Mouse (Mus musculus): ENCODE data around the gene Pgap2. TPM values are rescaled to one million over a fixed set of nuclear protein-coding genes. Genes with fewer than 3 reads are reported as not detected.
A peak's percentile ranks its signal among the peaks of the same experiment; 100 is the strongest.

The Pgap2 gene
- 10 to 100 TPM; 42.7 to 42.8 TPM for total RNA-seq (2021)
- long read RNA-seq, experiment 1, transcript Pgap2-204 (7 exons, 2,141 nt), result major isoform, 6 of 60 reads
- long read RNA-seq, experiment 1, transcript Pgap2-225 (7 exons, 2,034 nt), result major isoform, 6 of 60 reads
- long read RNA-seq, experiment 1, partial matches to known transcripts, result 3 of 60 reads
- long read RNA-seq, experiment 1, other reads (novel, unspliced or antisense), result 42 of 60 reads
- long read RNA-seq, experiment 2, transcript Pgap2-225 (7 exons, 2,034 nt), result minor isoform, 5 of 55 reads
- long read RNA-seq, experiment 2, transcript Pgap2-204 (7 exons, 2,141 nt), result major isoform, 8 of 55 reads
- long read RNA-seq, experiment 2, transcript Pgap2-201 (7 exons, 1,201 nt), result minor isoform, 5 of 55 reads
- long read RNA-seq, experiment 2, partial matches to known transcripts, result 16 of 55 reads
- long read RNA-seq, experiment 2, other reads (novel, unspliced or antisense), result 20 of 55 reads

DNA sequence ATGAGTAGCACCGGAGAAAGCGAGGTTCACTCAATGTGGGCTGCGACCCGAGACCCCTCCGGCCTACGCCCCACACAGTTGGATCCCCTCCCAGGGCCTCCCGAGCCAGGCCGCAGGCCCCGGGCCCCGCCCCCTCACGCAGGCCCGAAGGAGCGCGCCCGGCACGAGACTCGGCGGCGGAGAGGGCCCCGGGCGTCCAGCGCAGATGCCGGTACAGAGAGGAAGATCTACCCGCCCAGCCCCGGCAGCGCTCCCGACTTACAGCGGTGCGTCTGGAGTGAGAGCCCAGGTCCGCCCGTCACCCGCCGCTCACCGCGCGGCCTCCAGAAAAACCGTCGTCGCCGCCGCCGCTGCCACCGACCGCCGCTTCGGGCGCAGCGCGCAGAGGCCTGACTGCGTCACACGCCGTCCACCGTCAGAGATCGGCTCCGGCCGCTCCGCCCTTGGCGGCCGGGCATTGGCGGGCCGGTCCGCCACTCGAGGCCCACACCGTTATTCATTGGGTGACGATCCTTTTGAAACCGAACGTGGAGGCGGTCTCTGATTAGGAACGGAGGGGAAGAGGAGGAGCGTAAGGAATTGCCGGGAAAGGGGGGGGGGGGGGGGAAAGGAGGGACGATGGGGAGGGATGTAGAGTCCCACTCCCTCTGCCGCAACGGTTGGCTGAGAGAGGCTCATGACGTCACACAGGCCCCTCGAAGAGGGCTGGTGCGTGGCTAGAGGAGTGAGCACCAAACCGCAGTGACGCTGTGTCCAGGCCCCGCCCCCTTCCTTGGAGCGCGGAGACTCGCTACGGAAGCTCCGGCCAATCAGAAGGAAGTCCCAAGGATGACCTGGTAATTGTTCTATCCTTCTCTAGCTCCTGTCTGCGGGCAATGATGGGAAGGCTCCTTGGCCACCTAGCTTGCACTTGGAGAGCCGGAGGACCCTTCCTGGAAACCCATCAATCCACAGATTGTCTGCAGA lies at the start of gene Pgap2, which contains the start of gene Nup98:
Gene Pgap2 (plus strand): TSS at position 453 of the 966 bp plus-strand sequence.
Gene Nup98 (minus strand): TSS at position 421 of the 966 bp plus-strand sequence.
- DNase-seq (ENCODE audit: low spot score in 2 of 2), result peak; percentile 95 to 99

DNA sequence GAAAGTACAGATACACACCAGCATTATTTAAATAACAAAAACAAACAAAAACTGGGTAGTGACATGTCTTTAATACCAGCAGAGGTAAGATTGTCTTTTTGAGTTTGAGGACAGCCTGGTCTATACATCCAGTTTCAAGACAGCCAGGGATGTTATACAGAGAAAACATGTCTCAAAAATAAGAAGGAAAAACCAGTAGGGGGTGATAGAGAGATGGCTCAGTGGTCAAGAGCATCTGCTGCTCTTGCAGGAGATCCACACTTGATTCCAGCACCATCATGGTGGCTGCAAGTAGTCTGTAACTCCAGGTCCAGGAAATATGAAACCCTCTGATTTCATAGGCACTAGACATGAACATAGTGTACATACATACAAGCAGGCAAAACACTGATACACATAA lies 39.7 kb upstream of the Pgap2 start:
- no peak for DNase-seq (ENCODE audit: low spot score in 2 of 2)

DNA sequence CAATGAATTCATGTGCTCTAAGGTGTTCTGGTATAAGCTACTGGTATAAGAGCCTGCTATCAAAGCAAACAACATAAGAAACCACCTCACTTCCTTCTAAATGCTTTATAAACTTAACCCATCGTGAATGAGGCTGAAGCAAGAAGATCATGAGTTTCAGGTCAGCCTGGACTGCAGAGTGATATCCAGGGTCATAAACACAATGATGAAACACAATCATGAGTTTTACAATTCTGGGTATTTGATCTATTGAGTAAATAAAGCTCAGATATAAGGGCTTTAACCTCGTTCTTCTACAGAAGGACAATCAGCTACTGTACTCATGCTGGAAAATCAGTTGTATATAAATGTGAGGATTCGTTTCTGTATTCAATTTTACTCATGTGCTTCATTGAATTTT lies 26.2 kb upstream of the Pgap2 start:
- DNase-seq (ENCODE audit: low spot score in 2 of 2), result no peak

DNA sequence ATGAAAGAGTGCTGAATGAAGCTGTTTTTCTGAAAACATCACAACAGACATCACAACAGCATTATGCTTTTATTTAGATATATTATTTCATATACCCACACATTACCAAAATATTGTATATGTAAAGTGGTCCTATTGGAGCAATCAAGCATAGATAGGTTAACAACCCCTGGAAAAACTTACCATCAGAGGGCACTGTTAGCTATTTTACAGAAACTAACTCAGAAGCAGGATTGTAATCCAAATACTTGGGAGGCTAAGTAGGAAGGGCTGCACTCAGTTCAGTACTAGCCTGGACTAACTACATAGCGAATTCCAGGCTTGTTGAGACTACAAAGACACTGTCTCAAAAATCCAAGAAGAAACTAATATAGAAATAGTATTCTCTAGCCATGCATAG lies 17.7 kb upstream of the Pgap2 start:
- no peak for DNase-seq (ENCODE audit: low spot score in 2 of 2)

DNA sequence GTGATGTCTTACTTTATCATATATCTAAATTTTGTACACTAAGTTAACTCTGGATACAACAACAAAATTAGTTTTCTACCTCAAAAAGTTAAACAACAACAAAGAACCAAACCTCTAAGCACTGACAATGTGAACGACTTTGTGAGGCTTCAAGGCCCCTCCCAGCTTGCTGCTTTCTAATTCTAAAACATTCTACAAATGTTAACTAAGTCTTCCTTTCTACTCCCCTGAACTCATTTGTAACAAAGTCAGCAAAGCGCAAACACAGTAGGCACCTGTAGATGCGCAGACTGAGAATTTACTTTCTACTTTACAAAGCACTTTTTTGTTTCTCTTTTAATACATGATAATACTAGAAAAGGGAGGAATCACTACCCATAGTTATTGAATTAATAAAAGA lies 9.4 kb upstream of the Pgap2 start:
- DNase-seq (ENCODE audit: low spot score in 2 of 2), result no peak

DNA sequence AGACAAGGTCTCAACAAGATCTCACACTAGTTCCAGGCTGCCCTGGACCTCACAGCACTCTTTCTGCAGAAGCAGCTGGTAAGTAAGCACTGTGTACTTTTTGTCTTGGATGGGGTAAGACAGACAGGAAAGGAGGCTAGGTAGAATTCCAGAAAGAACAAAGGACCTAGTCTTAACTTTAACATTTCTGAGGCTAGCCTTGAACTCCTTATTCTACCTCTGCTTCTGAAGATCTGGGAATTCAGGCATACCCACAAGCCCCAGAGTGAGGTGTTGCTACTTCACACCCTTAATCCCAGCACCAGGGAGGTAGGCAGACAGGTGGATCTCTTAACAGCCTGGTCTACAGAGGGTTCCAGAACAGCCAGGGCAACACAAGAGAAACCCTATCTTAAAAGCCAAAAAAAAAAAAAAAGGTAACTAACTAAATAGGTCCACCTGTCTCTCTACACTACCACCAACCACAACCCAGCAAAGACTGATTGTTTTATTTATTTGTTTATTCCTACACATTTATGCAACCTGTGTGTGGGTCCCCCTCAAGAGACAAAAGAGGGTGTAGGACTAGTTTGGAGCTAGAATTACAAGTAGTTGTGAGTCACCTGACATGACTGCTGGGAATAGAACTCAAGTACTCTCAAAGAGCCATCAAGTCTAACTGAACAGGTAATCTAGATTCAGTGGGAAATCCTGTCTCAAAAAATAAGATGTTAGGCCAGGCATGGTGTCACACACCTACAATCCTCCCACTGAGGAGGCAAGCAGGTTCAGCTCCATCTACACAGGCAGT lies 8.8 kb upstream of the Pgap2 start:
- no peak for DNase-seq (ENCODE audit: low spot score in 2 of 2)

DNA sequence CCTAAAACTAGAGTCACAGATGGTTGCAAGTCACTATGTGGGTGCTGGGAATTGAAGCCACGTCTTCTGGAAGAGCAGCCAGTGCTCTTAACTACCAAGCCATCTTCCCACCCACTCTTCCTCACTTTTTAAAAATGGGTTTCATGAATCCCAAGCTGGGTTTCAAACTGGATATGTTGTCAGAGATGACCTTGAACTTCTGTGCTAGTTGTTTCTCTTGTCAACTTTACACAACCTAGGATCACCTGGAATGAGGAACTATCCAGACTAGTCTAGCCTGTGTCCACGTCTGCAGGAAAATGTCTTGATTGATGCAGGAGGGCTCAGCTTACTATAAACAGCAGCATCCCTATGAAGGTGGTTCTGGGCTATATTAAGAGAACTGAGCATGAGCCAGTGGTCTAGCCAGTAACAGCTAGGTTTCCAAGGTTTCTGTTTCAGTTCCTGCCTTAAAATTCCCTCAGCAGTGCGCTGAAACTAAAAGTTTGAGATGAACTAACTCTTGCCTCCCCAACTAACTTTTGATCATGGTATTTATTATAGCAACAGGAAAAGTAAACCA lies 5.6 kb upstream of the Pgap2 start:
- DNase-seq (ENCODE audit: low spot score in 2 of 2), result no peak

DNA sequence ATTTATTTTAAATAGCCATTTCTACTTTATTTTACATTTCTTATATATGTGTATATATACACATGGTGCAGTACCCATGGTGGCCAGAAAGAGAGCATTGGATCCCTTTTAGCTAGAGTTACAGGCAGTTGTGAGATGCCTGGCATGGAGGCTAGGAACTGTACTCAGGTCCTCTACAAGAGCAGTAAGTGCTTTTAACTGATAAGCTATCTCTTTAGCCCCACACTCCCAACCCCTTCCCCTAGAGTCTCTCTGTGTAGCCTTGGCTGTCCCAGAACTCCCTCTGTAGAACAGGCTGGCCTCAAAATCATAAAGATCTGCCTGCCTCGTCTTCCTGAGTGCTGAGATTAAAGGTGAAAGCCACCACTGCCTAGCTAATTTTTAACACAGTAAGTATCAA lies 4.4 kb upstream of the Pgap2 start:
- DNase-seq (ENCODE audit: low spot score in 2 of 2), result no peak

DNA sequence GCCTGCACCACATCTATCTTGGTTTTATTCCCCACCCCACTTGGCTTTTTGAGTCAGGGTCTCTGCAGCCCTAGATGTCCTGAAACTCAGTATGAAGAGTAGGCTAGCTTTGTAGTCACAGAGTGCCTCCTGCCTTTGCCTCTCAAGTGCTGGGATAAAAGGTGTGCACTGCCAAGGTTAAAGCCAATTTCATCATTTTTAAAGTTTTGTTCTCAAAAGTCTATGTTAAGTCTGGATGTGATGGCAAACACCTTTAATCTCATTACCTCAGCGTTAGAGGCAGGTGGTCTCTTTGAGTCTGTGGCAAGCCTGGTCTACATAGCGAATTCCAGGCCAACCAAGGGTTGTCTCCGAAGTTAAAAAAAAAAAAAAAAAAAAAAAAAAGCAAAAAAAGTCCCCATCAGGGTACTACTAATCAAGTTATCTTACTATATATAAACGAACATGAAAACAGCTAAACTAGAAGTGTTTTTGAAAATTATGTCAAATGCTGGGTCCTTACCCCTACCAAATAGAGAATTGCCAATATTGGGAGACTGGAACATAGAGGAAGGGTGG lies 1.1 kb upstream of the Pgap2 start:
- no peak for DNase-seq (ENCODE audit: low spot score in 2 of 2)

DNA sequence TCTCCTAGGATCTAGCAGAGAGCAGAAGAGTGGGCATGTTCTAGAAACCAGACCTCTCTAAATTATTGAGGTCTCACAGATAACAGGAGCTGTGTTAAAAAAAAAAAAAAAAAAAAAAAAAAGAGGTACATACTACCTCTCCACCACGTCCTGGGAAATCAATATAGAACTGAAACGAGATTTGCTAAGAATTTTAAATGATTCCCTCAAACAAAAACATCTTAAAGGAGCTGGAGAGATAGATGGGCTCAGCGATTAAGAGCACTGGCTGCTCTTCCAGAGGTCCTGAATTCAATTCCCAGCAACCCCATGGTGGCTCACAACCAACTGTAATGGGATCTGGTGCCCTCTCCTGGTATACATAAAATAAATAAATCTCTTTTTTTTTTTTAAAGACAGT lies 1.1 kb downstream of the Pgap2 start:
- no peak for DNase-seq (ENCODE audit: low spot score in 2 of 2)

DNA sequence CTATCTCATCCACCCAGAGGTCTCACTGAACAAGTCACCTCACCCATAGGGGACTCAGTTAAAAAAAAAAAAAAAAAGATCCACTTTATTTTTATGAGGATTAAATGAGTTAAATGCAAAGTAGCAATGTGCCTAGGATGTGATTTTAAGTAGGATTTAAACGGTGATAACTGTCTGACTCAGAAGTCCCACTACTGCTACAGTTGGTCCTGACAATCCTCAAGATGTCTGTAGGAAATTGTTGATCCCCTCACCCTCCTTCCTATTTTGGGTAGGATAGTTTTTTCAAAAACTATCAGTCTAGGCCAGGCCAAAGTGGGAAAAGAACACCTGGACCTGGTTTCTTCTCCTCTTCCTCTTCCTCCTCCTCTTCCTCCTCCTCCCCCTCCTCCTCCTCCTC lies 11.9 kb downstream of the Pgap2 start:
- no peak for DNase-seq (ENCODE audit: low spot score in 2 of 2)

DNA sequence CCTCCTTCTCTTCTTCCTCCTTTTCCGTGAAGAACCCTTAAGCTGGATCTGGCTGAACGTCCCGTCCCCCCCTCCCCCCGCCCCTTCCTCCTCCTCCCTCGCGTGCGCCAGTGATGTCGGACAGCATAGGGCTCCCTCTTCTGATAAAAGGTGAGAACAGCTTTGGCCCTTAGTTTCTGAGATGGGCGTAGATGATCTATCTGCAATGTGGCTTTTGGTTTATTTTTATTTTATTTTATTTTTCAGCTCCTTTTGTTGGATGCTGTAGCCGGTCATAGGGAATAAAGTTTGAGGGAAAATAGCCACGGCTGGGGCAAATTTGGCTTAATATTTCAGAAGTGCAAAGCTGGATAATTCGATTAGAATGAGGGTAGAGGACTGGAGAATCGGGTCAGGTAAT lies 12.3 kb downstream of the Pgap2 start:
- no peak for DNase-seq (ENCODE audit: low spot score in 2 of 2)

DNA sequence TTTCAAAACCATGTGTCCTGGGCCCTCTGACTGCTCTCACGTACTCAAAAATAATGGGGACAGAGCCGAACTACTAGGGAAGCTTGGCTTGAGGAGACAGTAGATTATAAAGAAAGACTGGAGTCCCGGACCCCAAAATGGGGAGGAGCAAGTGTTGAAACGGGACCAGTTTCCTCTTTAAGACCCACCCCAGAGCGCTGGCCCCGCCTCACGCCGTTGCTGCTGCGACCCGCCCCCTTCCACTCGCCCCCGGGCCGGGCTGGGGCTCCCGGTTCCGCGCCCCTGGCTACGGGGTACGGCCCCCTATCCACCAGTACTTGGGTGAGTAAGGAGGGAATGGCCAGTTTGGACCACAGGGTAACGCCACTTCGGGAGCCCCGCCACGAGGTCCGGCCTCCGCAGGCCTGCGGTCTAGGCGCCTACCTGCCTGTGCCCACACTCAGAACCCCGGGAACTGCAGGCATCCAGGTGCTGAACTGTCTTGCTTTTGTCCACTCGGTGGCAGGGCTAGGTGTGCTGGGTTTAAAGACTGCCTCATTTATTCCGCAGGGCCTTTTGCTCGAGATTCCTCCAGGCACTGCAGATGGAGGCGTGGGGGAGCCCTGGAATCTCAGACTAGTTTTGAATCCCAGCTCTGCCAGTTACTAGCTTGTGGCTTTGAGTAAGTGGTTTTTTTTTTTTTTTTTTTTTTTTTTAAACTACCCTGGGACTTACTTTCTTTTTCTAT lies 13.0 kb downstream of the Pgap2 start:
- peak; percentile 59 to 72 for DNase-seq (ENCODE audit: low spot score in 2 of 2)

DNA sequence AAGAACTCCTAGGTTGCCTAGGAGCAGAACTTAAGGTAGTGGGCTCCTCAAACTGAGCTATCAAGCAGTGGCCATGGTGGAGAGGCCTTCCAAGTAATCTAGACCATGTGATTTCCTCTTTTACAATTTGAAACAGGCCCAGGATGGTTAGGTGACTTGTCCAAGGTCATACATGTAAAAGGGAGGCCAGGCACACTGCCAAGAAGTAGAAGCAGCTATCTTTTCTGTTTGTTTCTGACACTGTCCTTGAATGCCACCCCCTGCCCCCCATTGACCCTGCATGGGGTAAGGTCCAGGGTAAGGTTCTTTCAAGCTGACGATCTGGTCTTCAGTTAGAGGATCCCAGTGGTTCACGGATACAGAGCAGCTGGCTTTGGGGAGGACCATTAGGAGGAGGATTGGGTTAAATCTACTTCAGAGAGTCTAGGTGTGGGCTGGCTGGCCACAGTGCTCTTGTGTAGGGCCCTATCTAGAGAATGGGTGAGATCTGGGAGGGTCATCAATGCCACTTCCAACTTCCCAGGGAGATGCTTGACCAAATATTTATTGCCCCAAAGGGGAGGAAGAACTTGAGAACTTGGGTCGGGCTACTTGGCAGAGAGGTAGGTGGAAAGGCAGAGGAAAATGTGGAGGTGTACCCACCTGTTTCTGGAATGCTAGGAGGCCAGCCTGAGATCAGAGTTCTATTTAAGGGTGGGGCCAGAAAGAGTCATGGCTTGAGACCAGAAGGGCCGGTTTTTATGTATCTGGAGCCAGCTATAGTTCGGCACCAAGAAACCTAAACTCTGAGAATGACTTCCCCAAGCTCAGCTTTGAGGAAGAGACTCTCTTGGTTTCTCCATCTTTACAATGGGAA lies 14.1 kb downstream of the Pgap2 start:
- DNase-seq (ENCODE audit: low spot score in 2 of 2), result no peak

DNA sequence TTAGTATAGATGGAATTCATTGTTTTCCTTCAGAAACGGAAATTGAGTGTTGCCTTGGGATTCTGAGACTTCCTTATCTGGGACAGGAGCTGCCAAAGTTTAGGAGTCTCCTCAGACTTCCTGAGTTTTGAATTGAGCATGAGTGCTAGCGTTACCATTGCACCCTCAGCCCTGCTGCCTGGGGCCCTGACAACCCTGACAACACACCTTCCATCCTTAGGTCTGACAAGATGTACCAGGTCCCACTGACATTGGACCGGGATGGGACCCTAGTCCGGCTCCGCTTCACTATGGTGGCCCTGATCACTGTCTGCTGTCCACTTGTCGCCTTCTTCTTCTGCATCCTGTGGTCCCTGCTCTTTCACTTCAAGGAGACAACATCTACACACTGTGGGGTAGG lies 16.0 kb downstream of the Pgap2 start:
- no peak for DNase-seq (ENCODE audit: low spot score in 2 of 2)

DNA sequence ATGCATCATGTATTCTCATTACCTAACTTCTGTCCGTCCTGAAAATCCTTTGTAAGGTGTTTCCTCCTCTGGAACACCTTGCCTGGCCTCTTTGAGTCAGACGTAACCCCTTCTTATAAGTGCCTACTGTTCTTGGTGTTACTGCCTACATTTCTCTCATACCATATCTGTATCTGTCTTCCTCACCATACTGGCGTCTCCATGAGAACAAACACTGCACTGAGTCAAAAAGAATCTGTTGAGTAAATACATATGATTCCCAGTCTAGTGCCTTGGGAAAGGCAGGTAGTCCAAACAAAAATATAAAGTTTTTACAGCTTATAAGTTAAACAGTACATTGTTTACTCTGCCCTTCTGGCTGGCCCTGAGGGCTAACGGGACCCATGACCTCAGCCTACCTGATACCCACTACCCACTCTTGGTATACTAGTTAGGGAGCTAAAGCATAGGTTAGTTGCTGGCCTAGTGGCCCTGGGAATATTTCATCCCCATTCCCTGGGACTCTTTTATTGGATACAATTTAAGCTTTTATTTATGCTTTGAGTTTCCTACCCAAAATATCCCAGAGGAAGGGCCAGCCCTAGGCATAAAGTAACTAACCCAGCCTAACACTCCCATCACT lies 18.2 kb downstream of the Pgap2 start:
- DNase-seq (ENCODE audit: low spot score in 2 of 2), result no peak

DNA sequence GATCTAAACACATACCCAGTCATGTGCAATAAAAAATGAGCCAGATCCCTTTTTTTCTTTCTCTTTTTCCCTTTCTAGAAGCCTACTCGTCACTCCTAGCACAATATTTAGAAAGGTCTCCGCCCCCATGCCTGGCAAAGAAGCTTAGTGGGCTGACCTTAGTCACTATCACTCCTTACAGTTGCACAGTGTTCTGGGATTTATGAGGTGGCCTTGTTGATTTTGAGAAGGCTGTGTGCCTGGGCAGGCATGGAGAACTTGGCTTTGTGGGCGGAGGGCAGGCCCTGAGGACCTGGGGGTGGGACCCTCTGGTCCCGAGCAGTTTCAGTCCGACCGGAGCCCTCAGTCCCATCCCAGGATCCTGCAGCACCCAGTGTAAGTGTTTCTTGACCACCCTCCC lies 19.8 kb downstream of the Pgap2 start:
- no peak for DNase-seq (ENCODE audit: low spot score in 2 of 2)

DNA sequence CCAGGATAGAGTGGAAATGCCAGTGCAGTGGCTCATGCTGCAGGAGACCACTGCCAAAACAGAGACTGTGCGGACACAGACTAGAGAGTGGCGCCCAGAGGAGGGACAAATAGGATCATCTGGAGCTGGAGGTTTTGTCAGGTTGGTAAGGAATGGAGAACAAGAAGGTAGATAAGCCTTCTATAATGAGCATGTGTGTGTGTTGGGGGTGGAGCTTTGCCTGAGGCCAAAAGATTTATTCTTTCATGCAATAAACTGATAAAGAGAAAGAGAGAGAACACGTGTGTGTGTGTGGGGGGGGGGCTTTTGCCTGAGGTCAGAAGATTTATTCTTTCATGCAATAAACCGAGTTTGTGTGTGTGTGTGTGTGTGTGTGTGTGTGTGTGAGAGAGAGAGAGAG lies 23.1 kb downstream of the Pgap2 start:
- no peak for DNase-seq (ENCODE audit: low spot score in 2 of 2)

Measured in gastrocnemius, postnatal 4 days (tissue).